Mouse (Mus musculus) MEL (cell line): Measurements from ENCODE around the gene Dus1l.

Experiments
- BHLHE40 ChIP-seq: IDR thresholded peaks from 2 replicates; pipeline ENCODE4 v1.6.1; 2012; ENCODE audit warnings: low read depth, mild to moderate bottlenecking, inconsistent platforms, low read length, improper control_type of control experiment, borderline replicate concordance
- CHD2 ChIP-seq: IDR thresholded peaks from 2 replicates; pipeline ENCODE4 v1.6.1; 2011; ENCODE audit warnings: low read length, improper control_type of control experiment
- CTCF ChIP-seq, 3 experiments: IDR thresholded peaks in 2 of 3; conservative IDR thresholded peaks in 1 of 3; 2 replicates each; pipeline ENCODE4 v1.5.1; 2011 to 2012; ENCODE audit warnings: low read length in 3 of 3, low read depth in 2 of 3, mild to moderate bottlenecking in 2 of 3, improper control_type of control experiment in 1 of 3, inconsistent platforms in 1 of 3, mixed read lengths in 1 of 3, moderate library complexity in 1 of 3; ENCODE audit not compliant: control insufficient read depth in 1 of 3, insufficient read depth in 1 of 3, poor library complexity in 1 of 3, severe bottlenecking in 1 of 3
- EP300 ChIP-seq, 2 experiments: IDR thresholded peaks; 2 replicates each; pipeline ENCODE4 v1.6.1; 2011; ENCODE audit warnings: improper control_type of control experiment in 2 of 2, low read length in 2 of 2, low read depth in 1 of 2, mild to moderate bottlenecking in 1 of 2
- HCFC1 ChIP-seq: IDR thresholded peaks from 2 replicates; pipeline ENCODE4 v1.6.1; 2012; ENCODE audit warnings: low read depth, mild to moderate bottlenecking, inconsistent platforms, low read length, improper control_type of control experiment, moderate library complexity
- RCOR1 ChIP-seq: IDR thresholded peaks from 2 replicates; pipeline ENCODE4 v1.6.1; 2012; ENCODE audit warnings: low read depth, mild to moderate bottlenecking, inconsistent platforms, low read length, improper control_type of control experiment
- UBTF ChIP-seq: IDR thresholded peaks from 2 replicates; pipeline ENCODE4 v1.6.1; 2012; ENCODE audit warnings: low read depth, mild to moderate bottlenecking, inconsistent platforms, low read length, improper control_type of control experiment, moderate library complexity, borderline replicate concordance; ENCODE audit not compliant: insufficient read depth

- TF ChIP-seq CTCF (IDR thresholded peaks at IDR 0.05 in 2 of 3, conservative IDR thresholded peaks at IDR 0.05 in 1 of 3; ENCODE audit: control insufficient read depth in 1 of 3, insufficient read depth in 1 of 3, low read depth in 2 of 3, low read length in 3 of 3, poor library complexity in 1 of 3, severe bottlenecking in 1 of 3) (no peak), EP300 (IDR thresholded peaks at IDR 0.05; ENCODE audit: low read depth in 1 of 2, low read length in 2 of 2) (no peak), RCOR1 (no peak), BHLHE40 (no peak), HCFC1 (no peak), UBTF (no peak), CHD2 (no peak)
Observed at GRCm38 (mm10) chr11:120789355-120789754, 6.8 kb downstream of the Dus1l start.
